Mouse (Mus musculus): Measurements from ENCODE around the gene Hmgb1. TPM values are rescaled to one million over a fixed set of nuclear protein-coding genes. Genes with fewer than 3 reads are reported as not detected.
A peak's percentile ranks its signal among the peaks of the same experiment; 100 is the strongest.

Hmgb1 gene
- polyA plus RNA-seq, 1 experiment from 2014 or later = 136 TPM

DNA sequence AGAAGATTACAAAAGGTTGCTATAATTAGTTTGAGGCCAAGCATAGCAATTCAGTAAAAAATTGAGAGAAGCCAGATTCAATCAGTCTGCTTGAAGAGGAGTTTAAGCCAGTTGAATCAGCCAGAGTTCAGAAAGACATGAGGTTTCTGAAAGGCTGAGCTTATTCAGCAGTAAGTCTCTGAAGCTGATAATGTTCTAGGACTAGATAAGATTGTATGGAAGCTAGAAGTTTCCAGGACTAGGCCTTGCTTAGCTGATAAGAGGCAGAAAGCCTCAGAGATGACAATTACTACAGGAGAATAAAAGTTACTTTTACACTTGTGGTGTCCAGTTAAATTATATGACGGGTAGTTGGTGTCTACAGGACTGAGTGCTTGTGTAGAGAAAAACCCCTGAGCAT, 5.9 kb upstream of the Hmgb1 start:
- no peak for TF ChIP-seq CTCF (IDR thresholded peaks at IDR 0.05)
- DNase-seq (ENCODE audit: low read depth, low spot score) = no peak
- POLR2A ChIA-PET = no interaction called here
- H3K27me3 ChIP-seq = no peaks in the 10 kb centered on the region
- ATAC-seq = no peak
- in situ Hi-C loops (cut with MboI; ENCODE audit: low pct_unique_long_range_greater_than_20kb) = no loop called here
- CTCF ChIA-PET = no interaction called here

DNA sequence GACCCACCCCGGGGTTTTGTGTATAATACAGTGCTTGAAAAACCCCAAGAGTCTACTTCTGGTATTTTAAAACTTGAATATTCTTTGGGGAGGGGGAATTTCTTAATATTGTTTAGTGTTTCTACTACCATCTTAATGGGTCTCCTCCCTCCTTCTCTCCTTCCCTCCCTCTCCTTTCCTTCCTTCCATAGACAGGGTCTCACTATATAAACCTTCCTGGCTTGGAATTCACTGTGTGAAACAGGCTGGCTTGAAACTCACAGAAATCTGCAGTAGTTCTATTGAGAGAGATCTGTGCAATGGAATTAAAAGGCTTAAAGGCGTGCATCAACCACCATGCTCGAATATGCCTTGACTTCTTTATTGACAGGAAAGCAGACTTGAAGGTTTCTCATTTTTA, 1.5 kb upstream of the Hmgb1 start:
- DNase-seq (ENCODE audit: low read depth, low spot score) (no peak), ATAC-seq (no peak)
- in situ Hi-C loops (cut with MboI; ENCODE audit: low pct_unique_long_range_greater_than_20kb) = no loop called here
- no peaks in the 10 kb centered on the region for H3K27me3 ChIP-seq
- TF ChIP-seq CTCF (IDR thresholded peaks at IDR 0.05) = no peak
- ChIA-PET POLR2A (interaction anchor here (1.4 kb wide), 1 partner anchor 131 kb away, joined by 3 read pairs; no protein-coding TSS in a partner anchor), CTCF (interaction anchor here (2.9 to 4.0 kb wide), 2 partner anchors 17 to 150 kb away, joined by 8 to 13 read pairs; no protein-coding TSS in a partner anchor)

DNA sequence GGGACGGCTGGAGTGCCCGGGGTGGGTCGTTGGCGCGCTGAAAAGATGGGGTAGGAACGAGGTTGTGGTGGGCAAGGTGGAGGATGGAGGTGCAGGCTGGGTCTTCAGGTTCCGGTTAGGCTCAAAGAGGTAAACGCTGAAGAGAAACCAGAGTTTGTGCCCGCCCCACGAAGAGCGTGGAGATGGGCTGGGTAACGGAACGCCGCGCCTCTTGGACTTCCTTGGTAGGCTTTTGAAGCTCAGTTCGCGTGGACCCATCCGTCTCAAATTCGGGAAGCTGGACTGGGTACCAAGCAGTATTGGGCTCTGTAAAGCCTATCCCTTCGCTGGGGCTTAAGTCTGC, 526 bp upstream of the Hmgb1 start:
- CTCF ChIA-PET = interaction anchor here (1.0 to 4.0 kb wide), 6 partner anchors 10 to 191 kb away, joined by 3 to 13 read pairs (median 4); no protein-coding TSS in a partner anchor
- ATAC-seq (peak; percentile 9), DNase-seq (ENCODE audit: low read depth, low spot score) (no peak)
- POLR2A ChIA-PET = interaction anchor here (0.7 to 1.4 kb wide), 7 partner anchors 9 to 190 kb away, joined by 3 to 6 read pairs (median 3); partner anchors contain the start of gene Gm42791
- H3K27me3 ChIP-seq = no peaks in the 10 kb centered on the region
- no peak for TF ChIP-seq CTCF (IDR thresholded peaks at IDR 0.05)
- in situ Hi-C loops (cut with MboI; ENCODE audit: low pct_unique_long_range_greater_than_20kb) = no loop called here

GRCm38 (mm10) chr5:149183721-149184103, 577 bp downstream of the Hmgb1 start:
- in situ Hi-C loops (cut with MboI; ENCODE audit: low pct_unique_long_range_greater_than_20kb) = no loop called here
- H3K27me3 ChIP-seq = no peaks in the 10 kb centered on the region
- peak; percentile 29 for ATAC-seq
- TF ChIP-seq CTCF (IDR thresholded peaks at IDR 0.05) = no peak
- no peak for DNase-seq (ENCODE audit: low read depth, low spot score)
- ChIA-PET POLR2A (interaction anchor here (0.6 to 1.4 kb wide), 5 partner anchors 10 to 185 kb away, joined by 3 to 6 read pairs (median 3); no protein-coding TSS in a partner anchor), CTCF (interaction anchor here (1.0 to 1.3 kb wide), 3 partner anchors 11 to 192 kb away, joined by 3 to 4 read pairs (median 3); no protein-coding TSS in a partner anchor)

DNA sequence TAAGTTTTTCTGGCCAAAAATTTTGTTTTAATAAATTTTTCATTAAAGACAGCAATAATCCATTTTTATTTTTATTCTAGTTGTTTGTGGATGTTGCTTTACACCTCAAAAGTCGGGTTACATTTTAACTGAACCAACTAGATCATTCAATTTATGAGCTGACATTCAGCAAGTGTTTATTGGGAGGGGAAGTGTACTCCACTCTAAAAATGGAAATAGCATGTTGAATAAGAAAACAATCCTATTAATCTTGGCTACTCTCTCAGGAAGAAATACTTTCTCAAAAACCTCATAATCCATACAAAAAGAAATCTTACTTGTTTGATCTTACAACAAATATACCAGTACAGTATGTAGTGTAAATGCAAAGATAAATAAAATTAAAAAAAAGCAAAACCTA, 1.2 kb downstream of the Hmgb1 start:
- in situ Hi-C loops (cut with MboI; ENCODE audit: low pct_unique_long_range_greater_than_20kb) = no loop called here
- H3K27me3 ChIP-seq = no peaks in the 10 kb centered on the region
- DNase-seq (ENCODE audit: low read depth, low spot score) = no peak
- no peak for ATAC-seq
- ChIA-PET POLR2A (interaction anchor here (0.6 kb wide), 1 partner anchor 185 kb away, joined by 3 read pairs; no protein-coding TSS in a partner anchor), CTCF (interaction anchor here (1.7 kb wide), 1 partner anchor 177 kb away, joined by 4 read pairs; no protein-coding TSS in a partner anchor)
- no peak for TF ChIP-seq CTCF (IDR thresholded peaks at IDR 0.05)

DNA sequence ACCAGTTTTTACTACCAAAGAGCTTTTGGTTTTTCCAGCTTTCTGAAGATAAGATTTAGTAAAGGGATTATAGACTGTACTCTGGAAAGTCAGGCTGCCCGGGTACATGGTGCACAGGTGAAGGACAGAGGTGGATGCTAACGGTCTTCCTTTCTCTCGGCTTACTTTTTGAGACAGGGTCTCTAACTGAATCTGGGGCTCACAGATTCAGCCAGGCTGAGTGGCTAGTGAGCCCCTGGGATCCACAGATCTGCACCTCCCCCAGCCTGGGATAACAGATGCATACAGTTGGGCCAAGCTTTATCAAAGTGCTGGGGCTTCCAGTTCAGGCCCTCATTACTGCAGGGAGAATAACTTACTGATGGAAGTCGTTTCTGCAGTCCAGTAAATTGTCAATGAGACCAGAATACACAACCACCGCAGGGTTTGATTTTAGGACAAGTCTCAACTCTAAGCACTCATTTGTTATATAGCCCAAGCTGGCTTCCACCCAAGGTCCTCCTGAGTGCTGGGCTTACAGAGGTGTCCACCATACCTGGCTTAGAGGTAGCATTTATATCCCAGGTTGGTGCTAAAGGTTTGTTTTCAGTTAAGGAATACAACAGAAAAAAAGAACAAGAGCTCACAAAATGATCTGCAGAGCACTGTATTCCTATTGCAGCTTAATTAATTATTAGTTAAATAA, 2.0 kb downstream of the Hmgb1 start:
- in situ Hi-C loops (cut with MboI; ENCODE audit: low pct_unique_long_range_greater_than_20kb) = no loop called here
- ATAC-seq = no peak

GRCm38 (mm10) chr5:149179826-149180225, 4.5 kb downstream of the Hmgb1 start:
- H3K27me3 ChIP-seq = no peaks in the 10 kb centered on the region
- ATAC-seq (no peak), DNase-seq (ENCODE audit: low read depth, low spot score) (no peak)
- in situ Hi-C loops (cut with MboI; ENCODE audit: low pct_unique_long_range_greater_than_20kb) = no loop called here
- POLR2A ChIA-PET = interaction anchor here (0.5 kb wide), 1 partner anchor 118 kb away, joined by 3 read pairs; no protein-coding TSS in a partner anchor
- CTCF ChIA-PET = no interaction called here
- no peak for TF ChIP-seq CTCF (IDR thresholded peaks at IDR 0.05)

More for the DNA sequence above, 2.0 kb downstream of the Hmgb1 start:
- CTCF ChIA-PET = interaction anchor here (0.8 to 1.7 kb wide), 3 partner anchors 13 to 176 kb away, joined by 3 to 4 read pairs (median 3); no protein-coding TSS in a partner anchor
- DNase-seq (ENCODE audit: low read depth, low spot score) = no peak
- H3K27me3 ChIP-seq = no peaks in the 10 kb centered on the region
- POLR2A ChIA-PET = interaction anchor here (0.7 to 1.0 kb wide), 3 partner anchors 47 to 1753 kb away, joined by 3 to 6 read pairs (median 5); no protein-coding TSS in a partner anchor
- TF ChIP-seq CTCF (IDR thresholded peaks at IDR 0.05) = no peak

DNA sequence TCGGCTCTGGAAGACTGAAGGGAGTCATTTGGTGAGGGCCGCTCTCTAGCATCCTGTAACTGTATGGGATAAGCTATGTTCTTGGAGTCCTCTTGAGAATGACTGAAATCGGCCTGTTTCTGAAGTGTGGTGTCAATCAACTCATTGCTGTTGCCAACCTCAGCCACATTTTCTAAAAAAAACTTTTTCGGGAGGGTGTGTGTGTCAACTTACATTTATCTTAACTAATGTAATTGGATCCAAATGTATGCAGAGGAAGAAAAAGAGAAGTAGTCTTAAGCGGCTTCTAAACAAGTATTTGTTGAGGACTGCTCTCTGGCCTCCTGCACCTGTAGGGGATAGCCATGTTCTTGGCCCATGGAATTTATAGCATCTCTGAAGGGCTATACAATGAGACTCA, 6.2 kb downstream of the Hmgb1 start:
- CTCF ChIA-PET = no interaction called here

GRCm38 (mm10) chr5:149175736-149176135, 8.6 kb downstream of the Hmgb1 start:
- ChIA-PET POLR2A (interaction anchor here (1.1 kb wide), 1 partner anchor 459 kb away, joined by 3 read pairs; no protein-coding TSS in a partner anchor), CTCF (interaction anchor here (1.9 kb wide), 1 partner anchor 12 kb away, joined by 6 read pairs; no protein-coding TSS in a partner anchor)
- DNase-seq (ENCODE audit: low read depth, low spot score) (no peak), ATAC-seq (no peak)
- in situ Hi-C loops (cut with MboI; ENCODE audit: low pct_unique_long_range_greater_than_20kb) = no loop called here
- no peaks in the 10 kb centered on the region for H3K27me3 ChIP-seq
- TF ChIP-seq CTCF (IDR thresholded peaks at IDR 0.05) = no peak

More for the DNA sequence above, 6.2 kb downstream of the Hmgb1 start:
- POLR2A ChIA-PET = interaction anchor here (0.6 kb wide), 1 partner anchor 10 kb away, joined by 3 read pairs; no protein-coding TSS in a partner anchor
- no peaks in the 10 kb centered on the region for H3K27me3 ChIP-seq
- TF ChIP-seq CTCF (IDR thresholded peaks at IDR 0.05) = no peak
- ATAC-seq (no peak), DNase-seq (ENCODE audit: low read depth, low spot score) (no peak)
- in situ Hi-C loops (cut with MboI; ENCODE audit: low pct_unique_long_range_greater_than_20kb) = no loop called here

DNA sequence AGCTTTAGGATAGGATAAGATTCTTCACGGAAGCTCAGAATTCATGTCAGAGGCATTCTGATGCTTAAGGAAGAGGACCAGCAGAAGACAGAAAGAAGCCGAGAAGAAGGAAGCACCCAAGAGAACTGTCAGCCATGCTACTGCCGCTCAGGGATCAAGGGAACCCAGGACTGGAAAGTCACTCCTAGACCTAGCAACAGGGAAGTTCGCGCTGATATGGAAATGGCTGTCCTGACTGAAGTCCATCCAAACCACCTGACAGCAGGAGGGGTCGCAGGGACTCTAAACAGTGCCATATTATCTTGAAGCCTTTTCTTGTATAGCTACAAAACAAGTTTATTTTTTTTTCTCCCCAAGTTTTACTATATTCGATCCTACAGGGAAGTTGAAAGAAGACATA, 9.8 kb downstream of the Hmgb1 start:
- H3K27me3 ChIP-seq = no peaks in the 10 kb centered on the region
- TF ChIP-seq CTCF (IDR thresholded peaks at IDR 0.05) = no peak
- ATAC-seq (no peak), DNase-seq (ENCODE audit: low read depth, low spot score) (no peak)
- CTCF ChIA-PET = no interaction called here
- POLR2A ChIA-PET = interaction anchor here (0.7 to 1.2 kb wide), 3 partner anchors 10 to 253 kb away, joined by 3 to 8 read pairs (median 4); no protein-coding TSS in a partner anchor
- in situ Hi-C loops (cut with MboI; ENCODE audit: low pct_unique_long_range_greater_than_20kb) = no loop called here

- H3K27me3 ChIP-seq = no peaks in the 10 kb centered on the region
- CTCF ChIA-PET = no interaction called here
- in situ Hi-C loops (cut with MboI; ENCODE audit: low pct_unique_long_range_greater_than_20kb) = no loop called here
- ATAC-seq = no peak
- TF ChIP-seq CTCF (IDR thresholded peaks at IDR 0.05) = no peak
- POLR2A ChIA-PET = interaction anchor here (1.2 kb wide), 1 partner anchor 12 kb away, joined by 3 read pairs; no protein-coding TSS in a partner anchor
- DNase-seq (ENCODE audit: low read depth, low spot score) = no peak
These were observed 12.0 kb downstream of the Hmgb1 start for GRCm38 (mm10) chr5:149172246-149172645.

All from Patski (cell line).